ENCODE assay signal across 8 mouse cellular contexts in genomic region chr11:45955127-45955627, GRCm38 (mm10). TPM values are rescaled to one million over a fixed set of nuclear protein-coding genes. Genes with fewer than 3 reads are reported as not detected.
DNase-seq lines count a peak whose midpoint lies in the region; ATAC-seq lines count a peak whose summit lies in the region.

Gene Thg1l (minus strand): TSS chr11:45955494.

- under 1% methylated on average over 32 of the region's 32 CpGs for WGBS in hindbrain, embryonic 16.5 days
- 0% methylated on average over 32 of the region's 32 CpGs for WGBS in macrophage (ENCODE audit: missing documents)

- H3K79me2 ChIP-seq in macrophage (ENCODE audit: inconsistent target) = no peaks in the 10 kb centered on the region

- H3K4me2 ChIP-seq in hindbrain, embryonic 16.5 days (ENCODE audit: low read length) = peak within 1 kb of the TSS; percentile 60

- H3K9ac ChIP-seq in hindbrain, embryonic 16.5 days (ENCODE audit: low read depth, low read length) = peak within 1 kb of the TSS; percentile 74

- H3K4me3 ChIP-seq in hindbrain, embryonic 16.5 days (ENCODE audit: low read length) = peak within 1 kb of the TSS; percentile 72
- H3K4me3 ChIP-seq in macrophage (ENCODE audit: inconsistent target) = peak within 1 kb of the TSS; percentile 61

- H3K27ac ChIP-seq in hindbrain, embryonic 16.5 days (ENCODE audit: low read depth, low read length) = peak within 1 kb of the TSS; percentile 81; the same call in 1 of the 2 replicates
- H3K27ac ChIP-seq in macrophage = peak within 1 kb of the TSS; percentile 82

- DNase-seq in T-cell, adult 2 months (ENCODE audit: low spot score) = peak; percentile 95
- peak; percentile 89 to 91 for DNase-seq in cerebellum, postnatal 36 days
- peak; percentile 90 for DNase-seq in gastrocnemius, adult 18-20 months (ENCODE audit: low spot score)
- peak; percentile 85 to 93 for DNase-seq in left cerebral cortex, adult 18-20 months (ENCODE audit: low spot score in 2 of 2)
- DNase-seq in right cerebral cortex, adult 18-20 months = peak; percentile 94
- DNase-seq in urinary bladder, postnatal 10 days (ENCODE audit: low spot score) = peak; percentile 48

- H3K4me1 ChIP-seq in hindbrain, embryonic 16.5 days (ENCODE audit: control insufficient read depth, insufficient read depth, low read depth, low read length) = peaks cover 3% of the 10 kb centered on the region; the same call in 1 of the 2 replicates

- H3K9me3 ChIP-seq in hindbrain, embryonic 16.5 days (ENCODE audit: control insufficient read depth, low read length) = no peaks in the 10 kb centered on the region

- H3K27me3 ChIP-seq in hindbrain, embryonic 16.5 days (replicated peaks; ENCODE audit: control insufficient read depth, insufficient read depth, low read length) = no peaks in the 10 kb centered on the region

- ATAC-seq in hindbrain, embryonic 16.5 days = peak; percentile 99

- H3K36me3 ChIP-seq in hindbrain, embryonic 16.5 days (ENCODE audit: control insufficient read depth, insufficient read depth, low read length) = peaks cover 4% of the 10 kb centered on the region; the same call in 1 of the 2 replicates
- no peaks in the 10 kb centered on the region for H3K36me3 ChIP-seq in macrophage (ENCODE audit: inconsistent target)

RNA-seq across cellular contexts. Expression of gene Thg1l, which starts in this region (rescaled TPM):
- total RNA-seq in gastrocnemius, adult 18-20 months (2021) = 1 to 10 TPM; 3.7 to 3.9 TPM
- 9.5 and 9.9 TPM in 2 replicates for polyA plus RNA-seq in hindbrain, embryonic 16.5 days (2015; fragmentation: Nextera tagmentation; extraction: Ambion mirVana)
- 1 to 10 TPM; 9.1 to 9.5 TPM for total RNA-seq in left cerebral cortex, adult 18-20 months (2021)
- total RNA-seq in macrophage (2018; cell fraction: chromatin; rRNA removed) = 10 to 100 TPM in 5 of 26 experiments, 1 to 10 TPM in 21; 1.8 to 14.4 (median 6.8) TPM
- total RNA-seq in macrophage (2018; cell fraction: cytosol; rRNA removed) = 1 to 10 TPM; 3.4 to 7.9 (median 4.7) TPM
- total RNA-seq in macrophage (2018; cell fraction: nucleus; rRNA removed) = 10 to 100 TPM in 3 of 26 experiments, 1 to 10 TPM in 23; 3.3 to 13.3 (median 6.8) TPM
- 5.2 to 18.2 TPM (median 7.7 TPM) in 3 replicates for polyA plus RNA-seq in macrophage (2018)

Comparison
In these comparisons a context has a peak if more than half of its experiments do, and no peak if none do; other contexts are left out.
1. Peak in every context shown above with its lines: DNase-seq, ATAC-seq, H3K4me3 ChIP-seq and H3K27ac ChIP-seq.